Mouse (Mus musculus) layer of hippocampus, adult 11-12 months (tissue): Measurements from ENCODE around the gene Lyrm4.

Source experiments
- DNase-seq: peaks from one replicate; pipeline ENCODE4 v3.0.0; 2022; ENCODE audit warnings: low spot score

The Lyrm4 gene

DNA sequence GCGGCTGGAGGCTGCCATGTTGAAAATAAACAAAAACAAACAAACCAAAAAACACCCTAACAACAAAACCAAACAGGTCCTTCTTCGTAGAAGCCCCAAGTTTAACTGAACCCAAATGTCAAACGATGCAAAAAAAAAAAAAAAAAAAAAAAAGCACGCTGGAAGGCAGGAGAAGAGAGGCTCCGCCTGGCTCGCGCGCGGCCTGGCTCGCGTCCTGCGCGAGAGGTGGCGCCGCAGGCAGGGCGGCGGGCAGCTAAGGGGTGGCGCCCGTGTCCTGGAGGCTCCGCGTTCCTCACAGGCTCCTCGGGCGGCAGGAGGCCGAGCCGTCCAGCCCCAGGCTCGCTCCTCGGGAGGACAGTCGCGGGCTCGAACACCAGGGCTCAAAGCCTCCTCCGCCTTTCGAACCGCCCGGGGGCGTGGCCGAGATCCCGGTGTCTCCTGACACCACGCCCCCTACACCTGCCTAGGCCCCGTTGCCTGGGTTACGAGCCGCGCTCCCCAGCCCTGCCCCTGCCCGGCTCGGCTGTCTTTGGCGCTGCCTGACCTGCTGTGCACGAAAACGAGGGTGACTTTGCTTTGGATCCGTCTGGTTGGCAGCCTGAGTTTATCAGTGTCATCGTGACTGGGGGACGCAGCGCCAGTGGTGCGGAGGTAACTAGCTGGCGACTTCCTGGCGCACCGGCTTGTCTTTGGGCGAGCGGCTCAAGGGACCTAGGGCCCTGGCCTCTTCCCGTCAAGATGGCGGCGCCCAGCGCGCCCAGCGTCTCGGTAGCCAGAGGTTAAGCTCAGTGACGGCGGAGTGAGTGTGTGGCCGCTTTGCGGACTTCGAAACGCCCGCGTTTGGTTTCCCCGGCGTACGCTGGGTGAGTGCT is at the start of gene Lyrm4, which contains the start of gene Fars2:
Lyrm4 (minus strand) TSS at position 384 of the 872 bp plus-strand sequence.
Fars2 (plus strand) TSS at position 270 of the 872 bp plus-strand sequence.
- peak; percentile 96 for DNase-seq

DNA sequence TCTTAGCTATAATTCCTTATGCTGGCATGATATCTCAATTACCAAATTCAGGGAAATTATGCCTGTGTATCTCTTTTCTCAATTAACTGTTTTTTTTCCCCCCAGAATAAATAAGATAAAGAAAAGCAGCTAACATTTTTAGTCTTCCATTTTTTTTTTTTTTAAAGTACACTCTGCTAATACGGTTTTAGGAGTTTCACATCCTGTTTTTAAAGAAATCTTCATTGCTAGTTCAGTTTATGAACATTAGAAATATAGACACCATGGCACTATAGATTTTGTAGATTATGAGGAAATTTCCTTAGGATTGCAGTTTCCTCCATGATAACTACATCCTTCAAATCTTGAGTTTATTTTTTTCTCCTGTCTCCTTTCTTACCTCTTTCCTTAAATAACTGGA is 46.6 kb upstream of the Lyrm4 start:
- no peak for DNase-seq

GRCm38 (mm10) chr13:36163411-36163810 is 46.1 kb upstream of the Lyrm4 start:
- DNase-seq, result no peak

- DNase-seq, result no peak
Observed at GRCm38 (mm10) chr13:36156340-36156931, 39.1 kb upstream of the Lyrm4 start.

DNA sequence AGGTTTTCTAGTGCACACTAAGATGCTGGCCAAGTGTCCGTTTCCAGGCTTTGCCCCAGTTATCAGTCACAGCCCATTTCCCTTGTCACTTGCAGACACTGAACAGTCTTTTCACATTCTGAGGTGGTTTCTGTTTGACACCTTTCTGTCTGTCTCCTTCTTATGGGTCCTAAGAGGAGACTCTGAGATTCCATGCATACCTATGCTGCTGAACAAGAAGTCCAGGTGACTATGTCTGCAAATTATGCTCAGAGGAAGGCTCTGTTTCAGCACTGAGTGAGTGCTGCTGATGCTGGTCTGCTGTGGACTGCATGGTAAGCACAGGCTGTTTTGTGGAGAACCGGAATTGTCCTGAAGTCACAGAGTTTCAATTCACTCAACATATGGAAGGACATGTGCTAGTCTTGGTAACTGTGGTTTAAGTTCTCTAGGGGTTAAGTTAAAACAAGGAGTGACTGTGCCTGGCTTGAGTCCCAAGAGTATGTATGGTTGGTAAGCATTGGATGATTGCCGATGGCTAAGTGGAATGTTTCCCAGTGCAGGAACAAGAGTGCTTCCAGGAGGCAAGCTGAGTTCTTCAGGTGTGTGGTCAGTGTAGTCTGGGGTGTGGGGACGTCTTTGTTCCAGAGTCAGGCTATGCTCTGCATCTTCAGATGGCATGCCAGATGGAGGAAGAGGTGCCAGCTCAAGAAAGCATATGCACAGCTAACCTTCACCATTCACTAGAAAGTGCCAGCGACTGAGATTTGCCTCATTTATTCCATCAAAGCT is 35.6 kb upstream of the Lyrm4 start:
- no peak for DNase-seq

- DNase-seq, result peak; percentile 29
Observed at GRCm38 (mm10) chr13:36150272-36150671, 32.9 kb upstream of the Lyrm4 start.

DNA sequence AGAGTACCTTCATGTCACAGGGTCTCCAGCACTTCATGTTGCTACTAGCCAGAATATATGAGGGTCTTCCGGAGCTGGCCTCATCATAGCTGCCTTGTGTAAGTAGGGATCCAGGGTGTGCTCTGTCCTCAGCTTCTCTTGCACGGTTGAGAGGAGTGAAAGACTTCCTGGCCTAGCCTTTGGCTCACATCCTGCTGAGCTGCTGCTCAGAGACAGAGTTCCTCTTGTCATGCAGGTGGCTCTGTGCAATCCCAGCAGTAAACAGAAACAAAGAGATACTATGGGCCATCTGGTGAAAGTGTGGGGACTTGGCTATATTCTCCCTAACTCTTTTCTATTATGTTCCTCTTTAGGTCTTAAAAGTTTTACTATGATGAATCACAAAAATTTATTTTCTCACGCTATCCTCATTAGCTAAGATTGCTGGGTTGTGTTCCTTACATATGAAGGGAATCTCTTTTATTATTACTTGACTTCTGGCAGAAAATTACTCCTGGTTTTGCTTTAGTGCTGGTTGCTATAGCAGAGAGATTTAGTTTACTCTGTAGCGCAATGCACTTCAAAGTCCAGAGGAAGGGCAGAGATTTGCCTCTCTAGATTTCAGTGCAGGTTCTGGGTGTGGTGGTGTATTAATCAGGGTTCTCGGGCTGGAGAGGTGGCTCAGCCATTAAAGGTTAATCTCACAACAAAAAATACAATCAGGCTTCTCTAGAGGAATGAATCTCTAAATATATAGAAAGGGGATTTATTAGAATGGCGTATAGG is 32.0 kb upstream of the Lyrm4 start:
- DNase-seq, result no peak

DNA sequence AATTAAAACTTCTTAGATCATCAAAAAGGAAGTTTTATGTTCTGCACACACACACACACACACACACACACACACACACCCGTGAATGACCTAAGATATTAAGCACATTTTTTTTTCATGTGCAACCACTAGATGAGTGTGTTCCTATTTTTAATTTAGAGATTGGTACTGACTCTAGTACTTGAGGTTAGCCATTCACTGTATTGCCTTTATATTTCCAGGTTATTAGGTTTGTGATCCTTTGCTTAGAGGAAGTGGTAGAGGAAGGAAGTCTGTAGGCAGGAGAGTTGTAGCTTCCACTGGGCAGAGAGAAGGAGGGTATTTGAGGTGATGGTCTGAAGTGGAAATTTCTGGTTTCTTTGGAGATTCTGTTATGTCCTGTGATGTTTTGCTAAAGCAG is 28.3 kb upstream of the Lyrm4 start:
- no peak for DNase-seq

DNA sequence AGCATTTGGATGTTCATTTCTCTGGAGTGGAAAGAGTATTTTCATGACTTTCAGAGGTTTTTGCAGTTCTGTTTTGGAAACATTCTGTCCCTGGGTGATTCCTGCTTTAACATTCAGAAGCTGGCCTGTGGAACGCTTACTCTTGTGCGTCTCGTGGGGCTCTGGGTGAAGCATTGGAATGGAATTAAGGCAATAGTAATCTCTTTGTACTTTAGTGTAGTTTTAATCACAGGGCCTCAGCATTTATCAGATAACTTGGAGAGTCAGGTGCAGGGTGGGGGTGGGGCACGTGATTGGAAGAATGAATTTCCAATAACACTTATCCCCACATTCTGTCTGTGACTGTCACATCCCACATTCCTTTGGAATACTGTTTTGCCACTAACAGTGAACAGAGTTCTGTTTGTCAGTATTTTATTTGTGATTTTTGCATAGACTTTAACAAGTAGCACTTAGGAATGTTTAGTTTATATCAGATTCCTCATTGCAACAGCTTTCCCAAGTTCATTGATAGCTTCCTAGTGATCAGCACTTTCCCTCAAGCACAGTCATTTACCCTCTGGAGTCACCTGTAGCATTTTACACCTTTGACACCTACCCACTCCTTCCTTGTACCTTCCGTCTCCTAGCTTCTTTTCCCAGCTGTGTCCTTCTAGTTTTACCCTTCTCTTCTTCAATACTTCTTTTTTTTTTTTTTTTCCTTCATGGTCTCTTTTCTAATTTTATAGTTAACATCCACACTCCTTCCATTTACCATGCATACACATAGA is 23.1 kb upstream of the Lyrm4 start:
- no peak for DNase-seq

GRCm38 (mm10) chr13:36139703-36140102 is 22.4 kb upstream of the Lyrm4 start:
- DNase-seq, result no peak

DNA sequence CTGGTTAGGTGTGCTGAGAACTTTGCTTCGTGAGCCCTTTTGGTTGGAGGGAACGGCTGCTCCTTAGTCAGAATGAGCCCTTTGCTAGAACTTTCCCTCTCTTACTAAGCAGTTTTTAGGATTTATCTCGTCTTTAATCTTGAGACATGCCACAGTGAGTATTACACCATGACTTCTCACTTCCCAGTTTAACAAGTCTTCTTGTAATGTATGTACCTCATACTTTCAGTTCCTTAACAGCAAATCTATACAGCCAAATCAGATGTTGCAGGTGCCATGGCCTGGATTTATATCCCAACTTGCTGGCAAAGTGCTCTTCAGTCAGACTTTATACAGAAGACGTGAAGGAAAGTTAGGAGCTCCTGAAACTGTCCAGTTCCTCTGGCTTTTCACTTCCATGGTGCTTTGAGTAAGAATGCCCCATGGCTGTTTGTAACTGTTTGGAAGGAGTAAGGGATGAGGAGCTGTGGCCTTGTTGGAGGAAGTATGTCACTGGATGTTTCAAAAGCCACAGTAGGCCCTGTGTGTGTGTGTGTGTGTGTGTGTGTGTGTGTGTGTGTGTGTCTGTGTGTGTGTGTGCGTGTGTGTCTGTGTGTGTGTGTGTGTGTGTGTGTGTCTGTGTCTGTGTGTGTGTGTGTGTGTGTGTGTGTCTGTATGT is 14.8 kb upstream of the Lyrm4 start:
- DNase-seq, result no peak

DNA sequence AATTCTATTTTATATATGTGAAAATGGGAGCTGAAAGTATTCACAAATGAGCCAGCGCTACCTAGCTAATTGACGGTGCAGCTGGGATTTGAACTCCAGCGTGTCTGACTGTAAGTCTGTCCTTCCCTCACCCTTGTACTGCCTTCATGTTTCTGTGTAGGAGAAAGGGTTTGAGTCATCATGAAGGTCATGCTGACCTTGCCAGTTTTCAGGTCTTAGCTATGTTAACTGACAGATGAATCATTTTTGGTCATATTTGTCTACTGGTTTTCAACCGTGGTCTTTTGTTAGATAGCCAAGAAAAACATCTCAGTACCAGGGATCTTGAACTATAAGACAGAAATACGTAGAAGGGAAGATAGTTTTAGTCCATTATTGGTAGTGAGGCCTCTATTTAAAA is 14.1 kb upstream of the Lyrm4 start:
- no peak for DNase-seq

- no peak for DNase-seq
Observed at GRCm38 (mm10) chr13:36129360-36130054, 12.2 kb upstream of the Lyrm4 start.

- no peak for DNase-seq
Observed at GRCm38 (mm10) chr13:36120606-36121005, 3.3 kb upstream of the Lyrm4 start.

DNA sequence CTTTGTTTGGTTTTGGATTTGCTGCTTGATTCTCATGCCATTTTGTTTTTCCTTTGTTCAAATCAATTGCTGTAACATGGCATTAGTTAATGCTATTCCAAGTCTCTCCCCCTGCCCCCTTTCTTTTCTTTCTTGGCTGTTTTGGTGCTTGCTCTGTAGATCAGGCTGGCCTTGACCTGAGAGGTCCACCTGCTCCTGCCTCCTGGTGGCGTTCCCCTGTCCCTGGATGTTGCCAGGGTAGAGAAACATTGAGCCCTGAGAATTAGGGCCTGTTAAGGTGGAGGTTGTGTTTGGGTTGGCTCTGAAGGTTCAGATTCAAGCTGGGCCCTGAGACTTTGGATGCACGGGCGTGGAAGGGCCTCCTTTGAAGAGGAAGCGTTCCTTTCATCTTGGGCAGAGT is 2.4 kb upstream of the Lyrm4 start:
- DNase-seq, result no peak

GRCm38 (mm10) chr13:36116520-36117142 is 695 bp downstream of the Lyrm4 start:
- DNase-seq, result peak; percentile 37

GRCm38 (mm10) chr13:36113181-36113580 is 4.1 kb downstream of the Lyrm4 start:
- no peak for DNase-seq

GRCm38 (mm10) chr13:36111331-36111730 is 6.0 kb downstream of the Lyrm4 start:
- DNase-seq, result no peak

GRCm38 (mm10) chr13:36108528-36108927 is 8.8 kb downstream of the Lyrm4 start:
- no peak for DNase-seq

DNA sequence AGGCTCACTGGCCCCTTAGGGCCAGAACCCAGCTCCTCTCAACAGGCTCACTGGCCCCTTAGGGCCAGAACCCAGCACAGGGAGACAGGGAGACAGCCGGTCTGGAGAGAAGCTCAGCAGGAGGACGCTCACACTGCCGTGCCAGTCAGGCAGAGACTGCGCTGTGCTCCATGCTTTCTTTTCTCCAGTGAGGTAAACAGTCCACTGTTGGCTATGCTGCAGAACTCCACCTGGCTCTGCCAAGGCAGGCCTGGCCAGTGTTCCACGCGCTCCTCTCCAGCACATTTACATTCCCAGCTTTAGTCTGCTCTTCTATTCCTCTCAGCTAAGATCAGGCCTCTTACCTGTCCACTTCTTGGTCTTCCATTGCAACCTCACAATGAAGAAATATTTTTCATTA is 11.7 kb downstream of the Lyrm4 start:
- DNase-seq, result no peak
